Mouse (Mus musculus) neural tube, embryonic 13.5 days (tissue): ENCODE results near the gene Zpr1. TPM values are rescaled to one million over a fixed set of nuclear protein-coding genes. Genes with fewer than 3 reads are reported as not detected.
"Not testable (repeated sequence)": the region's sequence is repeated elsewhere in the genome, so short reads cannot be mapped to it uniquely, and the experiment has no call there.

Experiments used
- ATAC-seq: fragments of 200-750 bp; cut with Nextera tagmentation; 2 replicates; pipeline ENCODE4 v1.8.0; 2017; ENCODE audit warnings: low read depth, mild to moderate bottlenecking, moderate TSS enrichment, moderate library complexity
- H3K27ac ChIP-seq: fragments of 300-500 bp; sonication (generic); replicated peaks from 2 replicates; pipeline ENCODE4 v1.5.1; 2015; ENCODE audit warnings: moderate library complexity, mild to moderate bottlenecking, inconsistent platforms
- H3K27me3 ChIP-seq: fragments of 300-500 bp; sonication (generic); 2 replicates; pipeline ENCODE4 v1.6.1; 2015; ENCODE audit warnings: mild to moderate bottlenecking, inconsistent platforms
- H3K36me3 ChIP-seq: fragments of 300-500 bp; sonication (generic); 2 replicates; pipeline ENCODE4 v1.6.1; 2015; ENCODE audit warnings: mild to moderate bottlenecking, inconsistent platforms
- H3K4me1 ChIP-seq: fragments of 300-500 bp; sonication (generic); replicated peaks from 2 replicates; pipeline ENCODE4 v1.6.1; 2015; ENCODE audit warnings: inconsistent platforms
- H3K4me2 ChIP-seq: fragments of 300-500 bp; sonication (generic); 2 replicates; pipeline ENCODE4 v1.6.1; 2015; ENCODE audit warnings: inconsistent platforms, mild to moderate bottlenecking, moderate library complexity
- H3K4me3 ChIP-seq: fragments of 300-500 bp; sonication (generic); 2 replicates; pipeline ENCODE4 v1.5.1; 2015; ENCODE audit warnings: mild to moderate bottlenecking, inconsistent platforms
- H3K9ac ChIP-seq: fragments of 300-500 bp; sonication (generic); 2 replicates; pipeline ENCODE4 v1.6.1; 2015; ENCODE audit warnings: moderate library complexity, mild to moderate bottlenecking, inconsistent platforms
- H3K9me3 ChIP-seq: fragments of 300-500 bp; sonication (generic); 2 replicates; pipeline ENCODE4 v1.6.1; 2016; ENCODE audit warnings: inconsistent platforms
- WGBS: fragments of 180-500 bp; shearing (Covaris S2); methylation state at CpG from one replicate; pipeline ENCODE4 v1.1.7; 2015; 5-methylcytosine and 5-hydroxymethylcytosine counted together
- polyA plus RNA-seq: library from polyadenylated mRNA; unstranded; fragments of >200 nt; fragmentation: Nextera tagmentation; extraction: Ambion mirVana; gene quantifications from 2 replicates; pipeline ENCODE4 v1.2.1, GENCODE M21; 2015

Gene Zpr1
- polyA plus RNA-seq, 1 experiment from 2014 or later, result 54.4 TPM

DNA sequence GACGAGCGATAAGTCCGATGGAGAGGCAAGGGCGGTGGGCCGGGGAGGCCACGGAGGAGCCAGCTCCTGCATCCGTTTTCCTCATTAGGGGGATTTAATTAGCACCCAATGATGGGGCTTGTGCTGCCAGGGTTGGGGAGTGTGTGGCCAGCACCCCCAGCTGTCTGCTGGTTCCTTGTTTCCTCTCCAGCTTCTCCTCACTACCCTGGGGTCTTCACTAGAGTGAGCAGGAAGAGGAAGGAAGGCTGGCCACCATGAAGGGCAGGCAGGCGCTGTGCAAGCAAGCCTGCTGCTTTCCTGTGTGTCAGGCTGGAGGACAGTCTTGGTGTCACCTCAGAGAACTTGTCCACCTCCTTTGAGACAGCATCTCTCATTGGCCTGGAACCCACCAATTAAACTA, 44.0 kb downstream of the Zpr1 start:
- no peak overlapping the region for H3K9ac ChIP-seq
- no peaks in the 10 kb centered on the region for H3K36me3 ChIP-seq
- ATAC-seq, result no peak
- 38% methylated on average over 8 of the region's 8 CpGs for whole genome bisulfite sequencing
- peaks cover 19% of the 10 kb centered on the region for H3K4me1 ChIP-seq
- no peaks in the 10 kb centered on the region for H3K27me3 ChIP-seq
- H3K4me2 ChIP-seq, result no peak overlapping the region
- H3K4me3 ChIP-seq, result no peak overlapping the region
- H3K27ac ChIP-seq, result 0 out of 2 replicates have a peak overlapping the region, but pooled peaks have one; percentile 3
- peaks cover 8% of the 10 kb centered on the region; the same call in 1 of the 2 replicates for H3K9me3 ChIP-seq

DNA sequence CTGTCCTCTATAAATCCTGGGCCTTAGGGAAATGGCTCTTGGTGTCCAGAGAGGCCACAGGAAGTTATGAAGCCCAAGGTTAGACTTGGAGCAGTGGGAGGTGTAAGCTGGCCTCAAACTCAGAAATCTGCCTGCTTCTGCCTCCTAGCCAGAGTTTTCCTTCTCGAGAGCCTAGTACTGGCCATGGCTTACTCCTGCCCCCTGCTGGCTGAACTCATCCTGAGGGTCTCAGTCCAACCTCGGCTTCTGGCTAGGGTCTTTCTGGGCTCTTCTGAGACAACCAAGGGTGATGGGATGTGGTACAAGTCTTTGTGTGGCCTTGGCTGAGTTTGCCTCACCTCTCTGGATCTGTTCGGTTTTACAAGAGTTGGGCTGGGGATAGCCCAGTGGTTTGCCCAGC, 45.1 kb downstream of the Zpr1 start:
- Histone ChIP-seq H3K4me2 (no peak overlapping the region), H3K27me3 (no peaks in the 10 kb centered on the region), H3K4me1 (peaks cover 27% of the 10 kb centered on the region), H3K9ac (no peak overlapping the region), H3K9me3 (peaks cover 8% of the 10 kb centered on the region; the same call in 1 of the 2 replicates), H3K36me3 (no peaks in the 10 kb centered on the region), H3K27ac (no peak overlapping the region), H3K4me3 (no peak overlapping the region)
- WGBS, result 89% methylated on average over 3 of the region's 3 CpGs
- ATAC-seq, result no peak

DNA sequence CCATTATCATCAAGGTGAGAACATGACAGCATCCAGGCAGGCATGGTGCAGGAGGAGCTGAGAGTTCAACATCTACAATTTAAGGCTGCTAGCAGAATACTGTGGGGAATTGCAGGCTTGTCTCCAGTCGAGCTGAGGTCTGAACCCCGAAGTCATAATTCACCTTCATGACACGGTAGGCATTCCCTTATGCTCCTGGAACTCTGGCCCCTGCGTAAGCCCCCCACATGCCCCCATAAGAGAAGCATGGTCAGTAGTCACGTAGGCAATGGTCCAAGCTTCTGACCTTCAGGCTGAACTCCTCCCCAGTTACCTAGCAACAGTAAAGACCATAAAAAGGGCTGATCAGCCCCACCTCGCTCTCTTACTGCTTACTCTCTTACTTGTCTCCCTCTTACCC, 47.0 kb downstream of the Zpr1 start, which contains the start of gene 4931429L15Rik:
4931429L15Rik (minus strand) TSS at position 101 of the 400 bp plus-strand sequence.
- H3K9me3 ChIP-seq, H3K4me2 ChIP-seq, H3K36me3 ChIP-seq, H3K27ac ChIP-seq, ATAC-seq, H3K4me3 ChIP-seq, H3K27me3 ChIP-seq, H3K9ac ChIP-seq: not testable (repeated sequence)
- 86% methylated on average over 6 of the region's 6 CpGs for WGBS
- H3K4me1 ChIP-seq, result peaks cover 27% of the 10 kb centered on the region

DNA sequence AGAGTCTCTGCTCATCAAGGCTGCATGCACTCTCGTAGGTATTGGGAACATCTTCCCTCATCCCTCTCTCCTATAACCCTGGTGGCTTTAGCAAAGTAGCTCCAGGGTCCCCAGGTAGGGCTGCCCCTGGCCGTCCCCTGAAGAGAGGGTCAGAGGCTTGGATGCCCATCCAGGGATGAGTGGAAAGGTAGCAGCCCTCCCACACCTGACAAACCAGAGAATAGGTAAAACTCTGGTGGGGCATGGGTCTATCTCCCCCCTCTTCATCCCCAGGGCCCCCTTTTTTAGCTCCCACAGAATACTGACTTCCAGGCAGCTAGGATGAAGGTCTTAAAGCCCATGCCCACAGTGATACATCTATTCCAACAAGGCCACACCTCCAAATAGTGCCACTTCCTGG, 47.6 kb downstream of the Zpr1 start:
- Histone ChIP-seq H3K4me1 (peaks cover 29% of the 10 kb centered on the region), H3K9ac (no peak overlapping the region), H3K27ac (no peak overlapping the region), H3K36me3 (no peaks in the 10 kb centered on the region), H3K9me3 (peaks cover 8% of the 10 kb centered on the region; the same call in 1 of the 2 replicates), H3K4me2 (no peak overlapping the region), H3K4me3 (no peak overlapping the region), H3K27me3 (no peaks in the 10 kb centered on the region)
- ATAC-seq, result no peak
- WGBS, result 96% methylated on average over 2 of the region's 2 CpGs

DNA sequence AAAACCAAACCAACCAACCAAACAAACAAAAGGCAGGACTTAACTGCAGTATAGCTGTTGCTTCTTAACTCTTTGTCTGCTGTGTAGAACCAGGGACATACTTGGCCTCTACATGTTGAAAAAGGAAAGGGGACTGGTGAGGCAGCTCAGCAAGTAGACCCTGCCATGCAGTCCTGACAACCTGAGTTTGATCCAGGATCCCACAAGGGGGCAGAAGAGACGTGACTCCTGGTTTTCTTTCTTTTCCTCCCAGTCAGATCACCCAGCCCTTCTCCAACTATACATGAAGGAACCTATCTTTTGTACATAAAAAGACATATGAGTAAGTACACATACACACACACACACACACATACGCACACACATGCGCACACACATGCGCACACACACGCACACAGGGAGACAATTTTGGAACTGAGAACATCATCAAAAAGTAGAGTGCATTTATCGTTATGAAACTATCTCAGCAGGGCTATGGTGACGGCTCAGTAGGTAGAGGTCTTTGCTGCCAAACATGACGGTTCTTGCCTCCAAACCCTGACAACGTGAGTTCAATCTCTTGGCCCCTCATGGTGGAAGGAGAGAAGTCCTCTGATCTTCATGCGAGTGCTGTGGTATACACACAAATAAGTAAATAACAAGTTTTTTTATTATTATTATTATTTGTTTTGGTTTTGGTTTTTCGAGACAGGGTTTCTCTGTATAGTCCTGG, 54.0 kb downstream of the Zpr1 start:
- H3K27ac ChIP-seq, result no peak overlapping the region
- H3K4me3 ChIP-seq, result no peak overlapping the region
- H3K4me2 ChIP-seq, result no peak overlapping the region
- 94% methylated on average over 11 of the region's 11 CpGs for WGBS
- ATAC-seq, result no peak
- no peaks in the 10 kb centered on the region for H3K36me3 ChIP-seq
- no peak overlapping the region for H3K9ac ChIP-seq
- no peaks in the 10 kb centered on the region for H3K9me3 ChIP-seq
- H3K4me1 ChIP-seq, result peaks cover 34% of the 10 kb centered on the region
- H3K27me3 ChIP-seq, result no peaks in the 10 kb centered on the region; the same call in 1 of the 2 replicates

DNA sequence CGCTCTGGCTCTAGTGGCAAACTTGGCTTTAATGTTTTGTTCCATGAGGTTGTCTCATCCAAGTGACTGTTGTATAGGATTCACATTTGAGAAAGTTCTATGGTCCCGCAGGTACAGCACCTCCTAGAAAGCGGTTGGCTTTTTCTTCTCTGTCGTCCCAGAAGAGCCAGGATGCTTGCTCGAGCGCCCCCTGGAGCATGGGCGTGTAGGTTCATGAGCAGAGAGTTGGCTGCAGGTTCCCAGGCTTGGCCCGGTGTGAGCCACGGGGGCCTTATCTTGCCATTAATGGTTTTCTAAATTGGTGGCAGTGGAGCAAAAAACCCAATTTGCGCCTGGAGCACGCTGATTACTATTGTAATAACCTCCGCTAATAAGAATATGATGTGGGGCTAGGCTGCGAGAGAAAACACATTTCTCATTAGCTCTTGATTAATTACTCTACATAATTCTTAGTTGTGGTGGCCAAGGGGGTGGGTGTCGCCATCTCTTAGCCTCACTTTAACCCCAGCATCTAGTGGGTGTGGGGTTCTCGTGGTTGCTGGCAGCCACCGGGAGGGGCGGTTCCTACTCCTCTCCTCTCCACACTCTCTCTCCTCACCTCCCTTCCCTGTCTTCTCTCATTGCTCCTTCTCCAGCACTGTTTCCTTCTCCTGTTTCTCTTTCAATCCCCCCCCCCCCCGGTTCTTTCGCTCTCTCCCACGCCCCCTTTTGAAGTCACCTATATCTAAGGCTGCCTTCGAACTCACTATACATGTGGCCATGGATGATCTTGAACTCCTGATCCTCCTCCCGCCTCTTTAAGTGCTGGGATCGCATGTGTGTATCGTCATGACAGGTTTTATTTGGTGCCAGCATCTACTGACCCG, 55.1 kb downstream of the Zpr1 start:
- Histone ChIP-seq H3K9ac (peak overlapping the region; percentile 66), H3K4me1 (peaks cover 27% of the 10 kb centered on the region), H3K27me3 (no peaks in the 10 kb centered on the region; the same call in 1 of the 2 replicates), H3K36me3 (no peaks in the 10 kb centered on the region), H3K9me3 (no peaks in the 10 kb centered on the region), H3K27ac (peak overlapping the region; percentile 87), H3K4me2 (peak overlapping the region; percentile 55), H3K4me3 (no peak overlapping the region)
- ATAC-seq, result peak; percentile 33
- WGBS, result 42% methylated on average over 25 of the region's 25 CpGs

DNA sequence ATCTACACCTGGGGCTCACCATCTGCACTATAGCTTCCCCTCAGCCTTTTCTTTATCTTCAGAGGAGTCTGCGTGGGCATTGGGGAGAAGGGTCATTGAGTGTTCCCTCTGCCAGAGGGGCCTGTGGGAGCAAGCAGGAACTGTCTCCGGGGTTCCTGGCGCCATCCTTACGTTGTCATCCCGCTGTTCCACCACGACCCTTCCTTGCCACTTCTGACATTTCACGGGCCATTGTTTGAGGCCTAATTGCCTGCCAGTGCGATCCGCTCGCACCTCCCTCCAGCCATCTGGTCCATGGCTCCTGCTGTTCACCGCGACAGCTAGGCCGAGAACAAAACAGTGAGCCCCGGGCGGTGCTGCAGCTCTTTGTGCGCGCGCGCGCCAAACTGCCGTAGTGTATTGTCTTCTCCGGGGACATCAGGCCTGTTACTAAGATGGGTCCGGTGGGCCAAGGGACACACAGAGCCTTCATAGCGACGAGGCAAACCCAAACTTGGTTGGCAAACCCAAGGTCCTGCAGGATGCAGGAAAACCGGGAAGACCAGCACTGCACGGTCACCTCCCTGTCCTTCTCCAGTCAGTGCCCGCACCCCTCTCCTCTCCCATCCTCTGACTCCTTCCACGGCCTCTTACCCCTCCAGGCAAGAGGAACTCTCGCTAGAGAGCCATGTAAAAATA, 55.8 kb downstream of the Zpr1 start:
- peak overlapping the region; percentile 66 for H3K9ac ChIP-seq
- H3K9me3 ChIP-seq, result no peaks in the 10 kb centered on the region
- ATAC-seq, result peak; percentile 68
- peak overlapping the region; percentile 55 for H3K4me2 ChIP-seq
- H3K36me3 ChIP-seq, result no peaks in the 10 kb centered on the region
- H3K4me3 ChIP-seq, result peak overlapping the region; percentile 27
- H3K4me1 ChIP-seq, result peaks cover 27% of the 10 kb centered on the region
- under 1% methylated on average over 30 of the region's 30 CpGs for WGBS
- peak overlapping the region; percentile 87 for H3K27ac ChIP-seq
- H3K27me3 ChIP-seq, result no peaks in the 10 kb centered on the region; the same call in 1 of the 2 replicates

DNA sequence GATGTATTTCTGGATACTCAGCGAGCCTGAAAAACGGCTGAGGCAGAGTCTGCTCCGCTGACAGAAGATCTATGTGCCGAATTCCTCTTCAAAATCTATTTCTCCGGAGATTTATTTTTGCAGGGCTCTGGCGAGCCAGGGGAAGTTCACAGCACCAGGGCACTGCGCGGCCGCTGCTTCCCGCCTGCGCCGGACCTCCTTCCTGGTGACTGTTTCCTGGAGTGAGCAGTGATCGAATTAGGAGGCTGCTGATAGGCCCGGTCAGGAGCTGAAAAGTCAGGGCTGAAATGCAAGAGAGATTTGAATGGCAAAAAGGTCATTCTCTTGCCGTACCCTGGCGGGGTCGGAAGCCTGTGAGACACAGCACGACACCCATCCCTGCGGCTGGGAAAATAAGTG, 56.4 kb downstream of the Zpr1 start:
- whole genome bisulfite sequencing, result 2% methylated on average over 19 of the region's 19 CpGs
- Histone ChIP-seq H3K9me3 (no peaks in the 10 kb centered on the region), H3K27me3 (no peaks in the 10 kb centered on the region; the same call in 1 of the 2 replicates), H3K4me2 (peak overlapping the region; percentile 55), H3K9ac (peak overlapping the region; percentile 66), H3K36me3 (no peaks in the 10 kb centered on the region), H3K27ac (peak overlapping the region; percentile 87), H3K4me1 (peaks cover 28% of the 10 kb centered on the region), H3K4me3 (peak overlapping the region; percentile 27)
- peak; percentile 48; the same call in 1 of the 2 replicates for ATAC-seq

DNA sequence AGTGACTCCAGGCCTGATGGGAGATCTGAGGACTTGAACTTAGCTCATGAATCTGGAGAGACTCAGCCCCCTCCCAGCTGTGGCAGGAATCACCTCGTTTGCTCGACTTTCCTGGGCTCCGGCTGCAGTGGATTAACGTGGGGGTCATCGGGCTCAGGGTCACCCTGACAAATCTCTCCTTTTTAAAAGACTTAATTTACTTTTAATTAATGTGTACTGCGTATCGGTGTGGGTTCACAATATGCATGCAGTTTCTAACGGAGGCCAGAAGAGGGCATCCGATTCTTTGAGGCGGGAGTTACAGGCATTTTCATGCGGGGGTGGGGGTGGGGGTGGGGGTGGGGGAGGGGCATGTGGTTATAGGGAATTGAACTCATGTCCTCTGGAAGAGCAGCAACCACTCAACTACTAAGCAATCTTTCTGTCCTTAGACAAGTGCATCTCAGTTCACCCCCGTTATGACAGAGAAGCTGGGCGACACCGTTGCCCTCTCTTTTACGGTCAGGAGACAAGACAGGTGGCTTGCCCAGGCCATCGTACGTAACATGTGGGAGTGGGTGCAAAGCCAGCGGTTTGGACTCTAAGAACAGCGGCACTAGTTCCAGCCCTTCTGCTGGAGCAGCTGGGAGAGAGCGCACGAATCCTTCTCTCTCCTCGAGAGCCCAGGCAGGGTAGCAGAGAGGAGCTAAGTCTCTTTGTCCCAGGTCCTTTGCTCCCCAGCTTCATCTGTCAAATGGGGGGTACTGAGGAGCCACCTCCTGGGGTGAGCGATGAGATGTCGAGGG, 57.1 kb downstream of the Zpr1 start:
- H3K9me3 ChIP-seq, result no peaks in the 10 kb centered on the region
- H3K4me1 ChIP-seq, result peaks cover 34% of the 10 kb centered on the region
- ATAC-seq, result no peak
- no peaks in the 10 kb centered on the region; the same call in 1 of the 2 replicates for H3K27me3 ChIP-seq
- peak overlapping the region; percentile 87; the same call in 1 of the 2 replicates for H3K27ac ChIP-seq
- no peaks in the 10 kb centered on the region for H3K36me3 ChIP-seq
- WGBS, result 25% methylated on average over 24 of the region's 24 CpGs
- H3K9ac ChIP-seq, result no peak overlapping the region
- peak overlapping the region; percentile 55 for H3K4me2 ChIP-seq
- H3K4me3 ChIP-seq, result no peak overlapping the region

DNA sequence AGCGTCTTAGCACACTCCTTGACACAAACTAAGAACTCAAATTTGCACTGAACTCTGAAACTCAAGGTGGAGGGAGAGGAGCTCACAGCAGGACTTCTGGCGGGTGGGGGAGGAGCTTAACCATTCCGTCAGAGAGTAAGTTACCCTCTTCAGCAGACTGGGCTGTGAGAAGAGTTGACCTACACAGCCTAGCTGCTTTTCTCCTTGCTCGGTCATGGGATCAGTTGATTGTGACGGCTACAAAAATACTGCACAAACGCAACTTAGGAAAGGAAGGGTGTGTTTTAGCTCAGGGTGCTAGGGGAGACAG, 57.7 kb downstream of the Zpr1 start:
- peaks cover 29% of the 10 kb centered on the region for H3K4me1 ChIP-seq
- H3K4me3 ChIP-seq, result no peak overlapping the region
- no peak overlapping the region for H3K4me2 ChIP-seq
- H3K27ac ChIP-seq, result no peak overlapping the region
- no peak overlapping the region for H3K9ac ChIP-seq
- H3K9me3 ChIP-seq, result no peaks in the 10 kb centered on the region
- H3K36me3 ChIP-seq, result no peaks in the 10 kb centered on the region
- ATAC-seq, result no peak
- WGBS, result 65% methylated on average over 6 of the region's 6 CpGs
- H3K27me3 ChIP-seq, result no peaks in the 10 kb centered on the region; the same call in none of the 2 replicates

DNA sequence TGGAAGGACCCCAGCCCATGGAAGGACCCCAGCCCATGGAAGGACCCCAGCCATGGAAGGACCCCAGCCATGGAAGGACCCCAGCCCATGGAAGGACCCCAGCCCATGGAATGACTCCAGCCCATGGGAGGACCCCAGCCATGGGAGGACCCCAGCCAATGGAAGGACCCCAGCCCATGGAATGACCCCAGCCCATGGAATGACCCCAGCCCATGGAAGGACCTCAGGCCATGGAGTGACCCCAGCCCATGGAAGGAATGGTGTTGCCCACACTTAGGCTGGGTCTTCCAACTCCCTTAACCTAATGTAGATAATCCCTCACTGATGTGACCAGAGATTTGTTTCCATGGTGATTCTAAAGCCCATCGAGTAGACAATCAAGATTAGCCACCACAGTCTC, 58.4 kb downstream of the Zpr1 start:
- Histone ChIP-seq H3K27ac (no peak overlapping the region), H3K9me3 (no peaks in the 10 kb centered on the region), H3K4me1 (peaks cover 29% of the 10 kb centered on the region), H3K9ac (no peak overlapping the region), H3K36me3 (no peaks in the 10 kb centered on the region), H3K4me2 (no peak overlapping the region), H3K4me3 (no peak overlapping the region), H3K27me3 (no peaks in the 10 kb centered on the region; the same call in none of the 2 replicates)
- no peak for ATAC-seq
- WGBS, result 93% methylated on average over 1 of the region's 1 CpGs
